Mouse (Mus musculus): Measurements from ENCODE around the gene 1700016K19Rik. TPM values are rescaled to one million over a fixed set of nuclear protein-coding genes. Genes with fewer than 3 reads are reported as not detected.
"Not testable (repeated sequence)": the region's sequence is repeated elsewhere in the genome, so short reads cannot be mapped to it uniquely, and the experiment has no call there.

The 1700016K19Rik gene
- total and polyA plus RNA-seq, 2 experiments, result 0.12 TPM; not detected in 1

DNA sequence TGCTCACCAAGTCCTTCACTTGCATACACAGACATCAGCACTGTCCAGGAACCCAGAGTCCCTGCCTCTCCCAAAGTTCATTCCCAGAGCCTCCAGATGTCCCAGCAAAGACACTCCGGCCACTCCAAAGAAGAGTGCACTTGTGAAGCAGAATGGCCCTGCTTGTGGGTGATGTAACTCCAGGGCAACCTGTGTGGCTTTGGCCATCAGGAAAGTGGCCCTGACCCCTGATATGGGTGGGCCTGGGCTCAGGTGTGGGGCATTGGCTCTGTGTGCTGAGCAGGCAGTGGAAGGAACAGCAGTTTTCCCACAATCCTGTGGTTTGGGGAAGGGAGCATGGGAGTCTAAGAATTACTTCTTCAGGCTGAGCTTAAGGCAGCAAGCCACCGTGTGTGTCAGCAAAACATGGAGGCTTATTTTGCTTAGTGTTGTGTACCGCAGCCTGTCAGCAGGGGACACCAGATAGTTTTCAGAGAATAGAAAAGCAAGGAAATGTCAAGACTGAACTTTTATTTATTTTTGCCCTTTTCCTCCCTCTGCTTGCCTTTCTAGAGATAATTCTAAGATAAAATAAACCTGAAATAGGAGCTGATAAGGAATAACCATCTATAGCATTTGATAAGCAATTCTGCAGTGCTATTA lies 1.6 kb downstream of the 1700016K19Rik start:
- no peak overlapping the region for H3K4me3 ChIP-seq (ENCODE audit: insufficient read depth, low read depth, low read length)
- no peak for TF ChIP-seq CTCF (IDR thresholded peaks at IDR 0.05; ENCODE audit: low read depth, low read length)
- TF ChIP-seq POLR2A (IDR thresholded peaks at IDR 0.05; ENCODE audit: extremely low read depth, insufficient read depth, low read length), result no peak
- 60% methylated on average over 3 of the region's 3 CpGs for WGBS
- no peaks in the 10 kb centered on the region for H3K36me3 ChIP-seq (ENCODE audit: control insufficient read depth, insufficient read depth, low read length)
- H3K79me2 ChIP-seq (ENCODE audit: control insufficient read depth, insufficient read depth, low read length), result no peaks in the 10 kb centered on the region
- H3K9ac ChIP-seq (ENCODE audit: low read depth, low read length), result no peak overlapping the region
- H3K27ac ChIP-seq (replicated peaks; ENCODE audit: insufficient read depth, low read depth, low read length), result no peak overlapping the region
- DNase-seq (ENCODE audit: extremely low read depth, low read depth, low spot score), result no peak
- no peaks in the 10 kb centered on the region for H3K4me1 ChIP-seq (ENCODE audit: control insufficient read depth, insufficient read depth, low read length)
- no peaks in the 10 kb centered on the region for H3K27me3 ChIP-seq (ENCODE audit: control insufficient read depth, insufficient read depth, low read length)

DNA sequence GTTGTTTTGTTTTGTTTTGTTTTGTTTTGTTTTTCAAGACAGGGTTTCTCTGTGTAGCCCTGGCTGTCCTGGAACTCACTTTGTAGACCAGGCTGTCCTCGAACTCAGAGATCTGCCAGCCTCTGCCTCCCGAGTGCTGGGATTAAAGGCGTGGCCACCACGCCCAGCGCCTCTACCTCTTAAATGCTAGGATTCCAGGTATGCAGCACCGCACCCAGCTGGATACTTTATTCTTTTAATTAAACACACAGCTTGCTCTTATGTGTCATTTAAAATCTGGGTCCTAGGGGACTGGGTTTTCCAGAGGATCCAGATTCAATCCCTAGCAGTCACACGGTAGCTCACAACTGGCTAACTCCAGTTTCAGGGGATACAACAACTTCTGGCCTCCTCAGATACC lies 4.6 kb downstream of the 1700016K19Rik start:
- not testable (repeated sequence) for H3K27me3 ChIP-seq (ENCODE audit: control insufficient read depth, insufficient read depth, low read length); H3K36me3 ChIP-seq (ENCODE audit: control insufficient read depth, insufficient read depth, low read length); H3K79me2 ChIP-seq (ENCODE audit: control insufficient read depth, insufficient read depth, low read length); H3K9ac ChIP-seq (ENCODE audit: low read depth, low read length); H3K4me3 ChIP-seq (ENCODE audit: insufficient read depth, low read depth, low read length); DNase-seq (ENCODE audit: extremely low read depth, low read depth, low spot score); H3K4me1 ChIP-seq (ENCODE audit: control insufficient read depth, insufficient read depth, low read length); H3K27ac ChIP-seq (replicated peaks; ENCODE audit: insufficient read depth, low read depth, low read length)
- WGBS, result 93% methylated on average over 7 of the region's 7 CpGs

DNA sequence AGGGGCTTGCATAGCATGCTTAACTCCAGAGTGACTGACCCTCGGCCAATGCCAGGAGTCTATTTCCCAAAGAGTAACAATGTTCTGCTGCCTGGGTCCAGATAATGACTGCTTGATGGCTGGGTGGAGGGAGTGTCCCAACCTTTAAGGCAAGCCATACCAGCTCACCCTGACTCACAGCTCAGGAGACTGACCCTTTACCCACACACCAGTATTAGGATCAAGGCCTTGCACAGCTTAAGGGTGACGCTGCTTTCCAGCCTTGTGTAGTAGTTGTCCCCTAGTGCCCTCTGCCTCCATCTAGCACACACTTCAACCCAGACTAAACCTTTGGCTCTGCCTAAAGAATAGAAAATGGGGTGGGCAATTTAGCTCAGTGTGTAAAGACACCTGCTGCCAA lies 8.4 kb downstream of the 1700016K19Rik start:
- no peaks in the 10 kb centered on the region for H3K36me3 ChIP-seq (ENCODE audit: control insufficient read depth, insufficient read depth, low read length)
- no peak overlapping the region for H3K4me3 ChIP-seq (ENCODE audit: insufficient read depth, low read depth, low read length)
- H3K27me3 ChIP-seq (ENCODE audit: control insufficient read depth, insufficient read depth, low read length), result no peaks in the 10 kb centered on the region
- TF ChIP-seq POLR2A (IDR thresholded peaks at IDR 0.05; ENCODE audit: extremely low read depth, insufficient read depth, low read length), result no peak
- TF ChIP-seq CTCF (IDR thresholded peaks at IDR 0.05; ENCODE audit: low read depth, low read length), result no peak
- no peak overlapping the region for H3K9ac ChIP-seq (ENCODE audit: low read depth, low read length)
- no peak for DNase-seq (ENCODE audit: extremely low read depth, low read depth, low spot score)
- no peak overlapping the region for H3K27ac ChIP-seq (replicated peaks; ENCODE audit: insufficient read depth, low read depth, low read length)
- H3K4me1 ChIP-seq (ENCODE audit: control insufficient read depth, insufficient read depth, low read length), result no peaks in the 10 kb centered on the region
- no peaks in the 10 kb centered on the region for H3K79me2 ChIP-seq (ENCODE audit: control insufficient read depth, insufficient read depth, low read length)
- WGBS, result 87% methylated on average over 2 of the region's 2 CpGs

DNA sequence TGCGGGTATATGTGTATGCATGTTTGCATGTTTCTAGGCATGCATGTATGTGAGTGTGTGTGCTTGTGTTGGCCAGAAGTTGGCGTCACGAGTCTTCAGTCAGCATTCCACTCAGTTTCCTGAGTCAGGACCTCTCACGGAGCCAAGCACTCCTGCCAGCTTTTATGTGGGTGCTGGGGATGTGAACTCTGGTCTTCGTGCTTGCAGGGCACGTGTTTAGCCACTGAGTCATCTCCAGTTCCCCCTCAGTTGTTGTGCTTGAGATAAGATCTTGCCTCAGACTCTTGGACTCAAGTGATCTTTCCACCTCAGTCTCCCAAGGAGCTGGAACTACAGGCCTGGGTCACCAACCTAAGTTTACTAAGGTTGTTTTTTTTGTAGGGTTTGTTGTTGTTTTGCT lies 9.4 kb downstream of the 1700016K19Rik start:
- WGBS, result 85% methylated on average over 6 of the region's 6 CpGs
- H3K79me2 ChIP-seq (ENCODE audit: control insufficient read depth, insufficient read depth, low read length), result no peaks in the 10 kb centered on the region
- H3K27ac ChIP-seq (replicated peaks; ENCODE audit: insufficient read depth, low read depth, low read length), result no peak overlapping the region

DNA sequence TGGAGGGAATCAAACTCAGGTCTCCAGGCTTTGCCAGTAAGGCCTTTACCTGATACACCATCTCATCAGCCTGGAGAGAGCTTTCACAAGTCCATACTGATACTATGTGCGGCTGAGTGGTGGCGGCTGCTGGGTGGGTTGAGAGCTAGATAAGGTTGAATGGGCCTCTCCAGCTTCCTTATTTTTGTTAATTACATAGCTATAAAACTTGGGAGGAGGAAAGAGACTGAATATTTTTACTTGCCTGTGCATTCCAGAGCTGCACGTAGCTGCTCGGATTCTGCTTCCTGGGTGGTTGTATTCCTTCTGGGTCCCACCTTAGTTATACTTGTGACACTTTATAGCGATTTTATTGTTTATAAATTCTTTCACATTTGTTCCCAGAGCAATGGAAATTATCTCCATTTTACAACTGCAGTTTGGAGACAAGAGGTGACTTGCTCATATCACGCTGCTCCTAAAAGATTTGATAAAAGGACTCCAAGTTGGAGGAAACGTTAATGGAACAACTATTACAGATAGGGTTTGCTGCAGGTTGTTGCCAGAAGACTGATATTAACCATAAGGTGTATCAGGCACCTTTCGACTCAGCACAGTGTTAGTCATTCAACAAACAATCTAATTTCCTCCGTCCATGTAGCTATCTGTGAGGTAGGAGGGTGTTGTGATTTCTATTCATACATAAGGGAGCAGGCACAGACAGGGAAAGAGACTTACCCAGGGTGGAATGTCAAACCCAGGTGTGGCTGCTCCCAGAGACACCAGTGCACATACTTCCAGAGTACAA lies 11.3 kb downstream of the 1700016K19Rik start:
- Histone ChIP-seq H3K4me1 (ENCODE audit: control insufficient read depth, insufficient read depth, low read length) (no peaks in the 10 kb centered on the region), H3K36me3 (ENCODE audit: control insufficient read depth, insufficient read depth, low read length) (no peaks in the 10 kb centered on the region), H3K4me3 (ENCODE audit: insufficient read depth, low read depth, low read length) (no peak overlapping the region), H3K27ac (replicated peaks; ENCODE audit: insufficient read depth, low read depth, low read length) (no peak overlapping the region), H3K27me3 (ENCODE audit: control insufficient read depth, insufficient read depth, low read length) (no peaks in the 10 kb centered on the region), H3K9ac (ENCODE audit: low read depth, low read length) (no peak overlapping the region), H3K79me2 (ENCODE audit: control insufficient read depth, insufficient read depth, low read length) (no peaks in the 10 kb centered on the region)
- no peak for DNase-seq (ENCODE audit: extremely low read depth, low read depth, low spot score)
- WGBS, result 89% methylated on average over 9 of the region's 9 CpGs
- no peak for TF ChIP-seq CTCF (IDR thresholded peaks at IDR 0.05; ENCODE audit: low read depth, low read length)
- TF ChIP-seq POLR2A (IDR thresholded peaks at IDR 0.05; ENCODE audit: extremely low read depth, insufficient read depth, low read length), result no peak

More for the DNA sequence above, 9.4 kb downstream of the 1700016K19Rik start:
- Histone ChIP-seq H3K36me3 (ENCODE audit: control insufficient read depth, insufficient read depth, low read length) (no peaks in the 10 kb centered on the region), H3K9ac (ENCODE audit: low read depth, low read length) (no peak overlapping the region), H3K27me3 (ENCODE audit: control insufficient read depth, insufficient read depth, low read length) (no peaks in the 10 kb centered on the region), H3K4me1 (ENCODE audit: control insufficient read depth, insufficient read depth, low read length) (no peaks in the 10 kb centered on the region), H3K4me3 (ENCODE audit: insufficient read depth, low read depth, low read length) (no peak overlapping the region)
- TF ChIP-seq CTCF (IDR thresholded peaks at IDR 0.05; ENCODE audit: low read depth, low read length), result no peak
- TF ChIP-seq POLR2A (IDR thresholded peaks at IDR 0.05; ENCODE audit: extremely low read depth, insufficient read depth, low read length), result no peak
- no peak for DNase-seq (ENCODE audit: extremely low read depth, low read depth, low spot score)

DNA sequence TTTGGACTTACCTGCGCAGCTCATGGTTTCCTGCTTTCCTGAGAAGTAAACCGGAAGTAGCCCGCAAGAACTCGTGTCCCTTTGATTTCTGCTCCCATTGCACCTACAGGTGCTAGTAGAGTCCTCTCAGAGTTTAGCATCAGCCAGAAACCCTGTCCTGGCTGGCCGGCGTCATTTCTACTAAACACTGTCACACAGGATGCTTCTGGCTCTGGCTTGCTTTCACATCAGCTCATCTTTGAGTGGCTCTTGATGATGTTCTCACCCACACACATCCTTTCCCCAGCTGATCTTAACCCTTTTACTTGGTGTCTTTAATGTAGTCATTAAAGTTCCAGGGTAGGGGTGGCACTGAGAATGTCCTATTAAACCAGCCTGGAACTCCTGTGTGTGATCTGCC lies 15.5 kb downstream of the 1700016K19Rik start:
- Histone ChIP-seq H3K4me1 (ENCODE audit: control insufficient read depth, insufficient read depth, low read length) (no peaks in the 10 kb centered on the region), H3K79me2 (ENCODE audit: control insufficient read depth, insufficient read depth, low read length) (no peaks in the 10 kb centered on the region), H3K27ac (replicated peaks; ENCODE audit: insufficient read depth, low read depth, low read length) (no peak overlapping the region), H3K36me3 (ENCODE audit: control insufficient read depth, insufficient read depth, low read length) (no peaks in the 10 kb centered on the region), H3K4me3 (ENCODE audit: insufficient read depth, low read depth, low read length) (no peak overlapping the region), H3K9ac (ENCODE audit: low read depth, low read length) (no peak overlapping the region), H3K27me3 (ENCODE audit: control insufficient read depth, insufficient read depth, low read length) (no peaks in the 10 kb centered on the region)
- WGBS, result 85% methylated on average over 6 of the region's 6 CpGs
- no peak for DNase-seq (ENCODE audit: extremely low read depth, low read depth, low spot score)
- TF ChIP-seq POLR2A (IDR thresholded peaks at IDR 0.05; ENCODE audit: extremely low read depth, insufficient read depth, low read length), result no peak
- no peak for TF ChIP-seq CTCF (IDR thresholded peaks at IDR 0.05; ENCODE audit: low read depth, low read length)

Data from liver, adult 2 months (tissue).